Mouse (Mus musculus) hindbrain, embryonic 10.5 days (tissue): ENCODE results near the gene Trim56. TPM values are rescaled to one million over a fixed set of nuclear protein-coding genes. Genes with fewer than 3 reads are reported as not detected.

Source experiments
- DNase-seq: peaks from one replicate; pipeline ENCODE4 v3.0.0-alpha.2; 2017; ENCODE audit warnings: low spot score
- H3K27ac ChIP-seq: fragments of 300-500 bp; sonication (generic); 2 replicates; pipeline ENCODE4 v1.5.1; 2016; ENCODE audit warnings: mild to moderate bottlenecking, moderate library complexity
- H3K27me3 ChIP-seq: fragments of 300-500 bp; sonication (generic); 2 replicates; pipeline ENCODE4 v1.6.1; 2016; ENCODE audit warnings: mild to moderate bottlenecking; ENCODE audit not compliant: poor library complexity, insufficient read depth, severe bottlenecking
- H3K36me3 ChIP-seq: fragments of 300-500 bp; sonication (generic); 2 replicates; pipeline ENCODE4 v1.6.1; 2016; ENCODE audit warnings: mild to moderate bottlenecking, moderate library complexity
- H3K4me1 ChIP-seq: fragments of 300-500 bp; sonication (generic); replicated peaks from 2 replicates; pipeline ENCODE4 v1.6.1; 2016; ENCODE audit warnings: mild to moderate bottlenecking
- H3K4me3 ChIP-seq: fragments of 300-500 bp; sonication (generic); 2 replicates; pipeline ENCODE4 v1.5.1; 2016; ENCODE audit warnings: mild to moderate bottlenecking, moderate library complexity
- H3K9me3 ChIP-seq: fragments of 300-500 bp; sonication (generic); 2 replicates; pipeline ENCODE4 v1.6.1; 2016; ENCODE audit warnings: mild to moderate bottlenecking, moderate library complexity
- WGBS: fragments of 180-500 bp; shearing (Covaris S2); methylation state at CpG from one replicate; pipeline ENCODE4 v1.1.7; 2016; 5-methylcytosine and 5-hydroxymethylcytosine counted together
- polyA plus RNA-seq: library from polyadenylated mRNA; unstranded; fragments of >200 nt; fragmentation: Nextera tagmentation; extraction: Ambion mirVana; gene quantifications from 2 replicates; pipeline ENCODE4 v1.2.1, GENCODE M21; 2016

The Trim56 gene
- polyA plus RNA-seq, 1 experiment from 2014 or later: 5.2 TPM

DNA sequence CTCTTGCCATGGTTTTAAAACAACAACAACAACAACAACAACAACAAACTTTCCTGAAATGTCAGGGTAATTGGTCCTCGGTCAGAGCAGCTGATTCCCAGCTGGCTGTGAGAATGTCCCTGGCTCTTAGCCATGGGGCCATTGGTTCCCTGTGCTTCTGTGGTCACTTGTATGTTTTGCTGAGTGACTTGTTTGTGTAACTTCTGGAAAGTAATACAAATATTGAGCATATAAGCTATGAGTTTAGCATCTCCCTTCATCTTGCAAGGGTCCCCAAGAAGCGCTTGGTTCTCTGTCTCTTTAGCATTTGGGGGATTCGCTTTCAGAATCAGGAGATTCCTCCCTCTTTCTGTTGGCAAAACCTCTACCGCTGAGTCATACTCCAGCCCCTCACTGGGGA is 9.6 kb downstream of the Trim56 start:
- 81% methylated on average over 4 of the region's 4 CpGs for WGBS
- no peak for DNase-seq
- H3K9me3 ChIP-seq: 0 out of 2 replicates have a peak, but pooled peaks cover 5% of the 10 kb centered on the region

DNA sequence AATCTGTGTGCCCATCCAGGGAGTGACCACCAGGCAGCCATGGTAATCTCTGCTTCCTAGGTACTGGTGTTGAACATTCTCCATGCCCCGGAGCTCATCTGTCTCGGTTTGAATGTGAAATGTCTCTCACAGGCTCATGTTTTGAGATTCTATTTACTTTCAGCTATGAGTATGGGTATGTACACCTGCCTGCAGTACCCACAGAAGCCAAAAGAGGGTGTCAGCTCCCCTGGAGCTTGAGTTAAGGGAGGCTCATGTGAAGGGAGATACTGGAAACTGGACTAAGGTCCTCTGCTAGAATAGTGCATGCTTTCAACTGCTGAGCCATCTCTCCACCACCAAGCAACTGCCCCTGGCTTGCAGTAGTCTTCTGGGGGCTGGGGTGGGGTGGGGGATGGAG is 12.0 kb downstream of the Trim56 start:
- DNase-seq: no peak

More for the DNA sequence above, 9.6 kb downstream of the Trim56 start:
- no peak overlapping the region for H3K4me3 ChIP-seq
- H3K36me3 ChIP-seq: peaks cover 2% of the 10 kb centered on the region; the same call in 1 of the 2 replicates
- H3K27me3 ChIP-seq: no peaks in the 10 kb centered on the region
- H3K27ac ChIP-seq: no peak overlapping the region
- peaks cover 16% of the 10 kb centered on the region for H3K4me1 ChIP-seq

DNA sequence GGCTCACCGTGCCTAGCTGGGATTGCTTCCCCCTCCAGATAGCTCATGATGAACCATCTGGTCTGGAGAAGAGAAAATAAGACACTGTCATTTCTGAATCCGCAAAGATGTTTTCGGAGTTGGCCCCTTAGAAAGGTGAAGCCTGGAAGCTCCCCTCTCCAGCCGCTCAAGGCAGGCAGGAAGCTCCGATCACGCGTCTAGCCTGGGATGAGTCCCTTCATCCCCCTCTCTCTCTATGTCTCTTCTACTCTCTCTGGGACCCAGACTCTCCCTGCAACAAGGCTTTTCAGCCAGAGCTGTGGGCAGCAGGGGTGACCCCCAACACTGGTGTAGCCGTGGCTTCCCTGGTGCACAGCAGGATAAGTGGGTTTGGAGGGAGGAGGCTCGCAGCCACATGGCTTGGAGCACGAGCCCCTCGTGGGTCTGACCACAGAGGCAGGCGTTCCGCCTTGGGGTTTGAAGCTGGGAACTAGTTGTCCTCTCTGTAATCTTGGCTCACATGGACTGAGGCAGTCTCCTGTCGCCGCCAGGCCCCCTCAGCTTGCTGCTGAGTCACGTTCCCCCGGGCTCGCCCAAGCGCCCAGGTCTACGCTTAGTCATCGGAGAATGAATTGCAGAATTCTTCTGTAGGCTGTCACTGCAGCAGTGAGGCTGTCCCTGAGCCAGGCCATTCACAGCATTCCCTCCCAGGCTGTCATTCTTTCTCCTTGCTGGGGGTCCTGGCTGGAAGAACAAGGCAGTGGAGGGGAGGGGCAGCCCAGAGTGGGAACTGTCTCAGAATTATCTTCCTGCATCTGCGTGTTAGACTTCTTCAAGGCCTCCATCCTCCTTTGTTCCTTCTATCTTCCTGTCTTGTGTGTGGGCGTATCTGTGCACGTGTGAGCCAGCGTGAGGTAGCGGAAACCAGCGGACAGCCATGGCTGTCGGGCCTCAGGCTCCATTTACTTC is 13.2 kb downstream of the Trim56 start:
- WGBS: 67% methylated on average over 28 of the region's 28 CpGs
- H3K27ac ChIP-seq: peak overlapping the region; percentile 71
- H3K4me3 ChIP-seq: no peak overlapping the region
- H3K9me3 ChIP-seq: no peaks in the 10 kb centered on the region
- no peaks in the 10 kb centered on the region for H3K27me3 ChIP-seq
- H3K4me1 ChIP-seq: peaks cover 16% of the 10 kb centered on the region
- no peak for DNase-seq
- H3K36me3 ChIP-seq: no peaks in the 10 kb centered on the region

More for the DNA sequence above, 12.0 kb downstream of the Trim56 start:
- no peaks in the 10 kb centered on the region for H3K36me3 ChIP-seq
- H3K4me3 ChIP-seq: no peak overlapping the region
- WGBS: 93% methylated on average over 2 of the region's 2 CpGs
- peaks cover 16% of the 10 kb centered on the region for H3K4me1 ChIP-seq
- H3K27me3 ChIP-seq: no peaks in the 10 kb centered on the region
- no peak overlapping the region for H3K27ac ChIP-seq
- H3K9me3 ChIP-seq: no peaks in the 10 kb centered on the region

DNA sequence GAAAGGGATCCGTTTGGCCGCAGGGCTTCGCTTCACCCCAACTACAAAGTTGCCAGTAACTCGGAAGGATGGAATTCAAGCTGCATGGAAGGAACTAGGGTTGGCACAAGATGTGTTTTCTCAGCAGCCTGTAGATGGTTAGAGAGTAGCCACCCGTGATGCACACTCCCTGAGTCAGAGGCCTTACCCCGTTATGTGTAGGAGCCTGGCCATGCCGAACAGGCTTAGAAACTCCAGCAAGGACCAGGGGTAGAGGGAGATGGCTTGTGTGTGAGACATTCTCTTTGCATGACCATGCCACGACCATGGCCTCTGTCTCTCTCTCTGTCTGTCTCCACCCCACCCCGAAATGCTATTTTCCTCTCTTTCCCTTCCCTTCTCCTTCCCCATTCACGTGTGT is 13.9 kb downstream of the Trim56 start:
- H3K27ac ChIP-seq: 0 out of 2 replicates have a peak overlapping the region, but pooled peaks have one; percentile 71
- WGBS: 78% methylated on average over 10 of the region's 10 CpGs
- no peaks in the 10 kb centered on the region for H3K36me3 ChIP-seq
- no peaks in the 10 kb centered on the region for H3K9me3 ChIP-seq
- no peak overlapping the region for H3K4me3 ChIP-seq
- DNase-seq: no peak
- no peaks in the 10 kb centered on the region for H3K27me3 ChIP-seq
- H3K4me1 ChIP-seq: peaks cover 15% of the 10 kb centered on the region

DNA sequence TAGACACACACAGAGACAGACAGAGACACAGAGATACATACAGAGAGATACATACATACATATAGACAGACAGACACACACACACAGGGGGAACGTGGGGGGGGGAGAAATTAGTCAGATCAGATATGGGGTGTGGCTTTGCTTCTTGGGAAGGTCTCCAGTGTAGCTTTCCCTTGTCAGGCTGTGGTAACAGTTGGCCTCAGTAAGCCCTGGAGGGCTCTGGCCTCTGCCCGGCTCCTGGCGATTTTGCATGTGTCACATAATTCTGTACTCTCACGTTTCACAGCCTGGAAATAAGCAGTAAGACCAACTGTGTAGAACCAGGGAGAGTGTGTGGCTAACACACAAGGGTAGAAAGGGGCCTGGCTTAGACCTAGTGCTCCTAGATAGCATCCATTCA is 15.3 kb downstream of the Trim56 start:
- H3K4me3 ChIP-seq: no peak overlapping the region
- no peak for DNase-seq
- no peaks in the 10 kb centered on the region for H3K36me3 ChIP-seq
- WGBS: 66% methylated on average over 4 of the region's 4 CpGs
- no peaks in the 10 kb centered on the region for H3K9me3 ChIP-seq
- H3K27me3 ChIP-seq: no peaks in the 10 kb centered on the region
- peaks cover 12% of the 10 kb centered on the region for H3K4me1 ChIP-seq
- H3K27ac ChIP-seq: no peak overlapping the region

DNA sequence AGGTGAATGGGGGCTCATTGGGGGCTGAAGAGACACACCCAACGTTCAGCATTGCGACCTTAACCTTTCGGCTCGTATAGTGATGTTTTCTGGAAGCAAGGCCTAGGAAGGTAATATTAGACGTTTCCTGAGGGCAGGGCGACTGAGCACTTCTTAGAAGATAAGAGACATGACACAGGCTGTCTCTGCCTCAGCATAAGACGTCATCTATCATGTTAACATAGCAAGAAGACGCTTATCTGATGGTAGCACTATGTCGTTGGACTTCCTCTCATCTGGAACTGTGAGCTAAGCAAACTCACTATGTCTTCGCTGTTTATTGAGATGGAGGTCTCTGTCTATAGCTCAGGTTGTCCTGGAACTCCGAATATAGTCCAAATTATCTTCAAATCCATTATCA is 17.6 kb downstream of the Trim56 start:
- 77% methylated on average over 11 of the region's 11 CpGs for WGBS
- H3K4me1 ChIP-seq: peaks cover 9% of the 10 kb centered on the region

DNA sequence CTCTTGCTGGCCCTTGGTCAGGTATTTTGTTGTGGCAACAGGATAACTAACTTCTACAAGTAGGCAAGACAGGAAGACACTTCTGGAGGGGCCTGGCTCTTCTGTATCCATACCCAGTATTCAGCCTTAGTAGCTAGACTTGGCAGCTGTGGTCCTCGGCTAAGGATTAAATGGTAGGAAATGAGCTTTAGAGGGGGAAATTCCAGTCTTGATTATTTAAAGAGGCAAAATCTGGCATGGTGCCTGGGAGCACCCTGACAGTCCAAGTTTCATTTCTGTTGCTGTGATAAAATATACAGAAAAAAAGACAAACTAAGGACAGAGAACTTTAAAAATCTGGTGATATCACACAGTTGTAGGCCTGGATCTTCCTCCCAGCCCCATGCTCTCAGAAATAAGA is 20.0 kb downstream of the Trim56 start:
- WGBS: 98% methylated on average over 1 of the region's 1 CpGs
- Histone ChIP-seq H3K27ac (no peak overlapping the region), H3K4me1 (no peaks in the 10 kb centered on the region), H3K36me3 (no peaks in the 10 kb centered on the region), H3K4me3 (no peak overlapping the region), H3K27me3 (no peaks in the 10 kb centered on the region), H3K9me3 (no peaks in the 10 kb centered on the region)
- DNase-seq: no peak

More for the DNA sequence above, 17.6 kb downstream of the Trim56 start:
- Histone ChIP-seq H3K36me3 (no peaks in the 10 kb centered on the region), H3K9me3 (no peaks in the 10 kb centered on the region), H3K27me3 (no peaks in the 10 kb centered on the region), H3K4me3 (no peak overlapping the region), H3K27ac (no peak overlapping the region)
- no peak for DNase-seq

DNA sequence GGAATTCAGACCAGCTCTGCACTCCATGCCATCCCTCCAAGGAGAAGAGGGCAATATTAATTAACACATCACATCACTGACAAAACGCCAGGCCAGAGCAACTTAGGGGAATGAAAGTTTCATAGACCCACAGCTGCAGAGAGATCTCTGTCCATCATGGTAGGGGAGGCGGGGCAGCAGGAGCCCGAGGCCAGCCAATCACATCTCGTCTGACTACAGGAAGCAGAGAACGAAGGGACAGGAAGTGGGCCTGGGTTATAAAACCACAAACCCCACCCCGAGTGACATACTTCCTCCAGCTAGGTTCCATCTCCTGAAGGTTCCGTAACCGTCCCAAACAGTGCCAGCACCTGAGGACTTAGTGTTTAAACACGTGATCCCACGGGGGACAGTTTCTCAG is 20.9 kb downstream of the Trim56 start:
- WGBS: 87% methylated on average over 10 of the region's 10 CpGs
- H3K4me1 ChIP-seq: no peaks in the 10 kb centered on the region
- no peak overlapping the region for H3K4me3 ChIP-seq
- H3K27ac ChIP-seq: no peak overlapping the region
- no peak for DNase-seq
- H3K9me3 ChIP-seq: no peaks in the 10 kb centered on the region
- no peaks in the 10 kb centered on the region for H3K27me3 ChIP-seq
- no peaks in the 10 kb centered on the region for H3K36me3 ChIP-seq

DNA sequence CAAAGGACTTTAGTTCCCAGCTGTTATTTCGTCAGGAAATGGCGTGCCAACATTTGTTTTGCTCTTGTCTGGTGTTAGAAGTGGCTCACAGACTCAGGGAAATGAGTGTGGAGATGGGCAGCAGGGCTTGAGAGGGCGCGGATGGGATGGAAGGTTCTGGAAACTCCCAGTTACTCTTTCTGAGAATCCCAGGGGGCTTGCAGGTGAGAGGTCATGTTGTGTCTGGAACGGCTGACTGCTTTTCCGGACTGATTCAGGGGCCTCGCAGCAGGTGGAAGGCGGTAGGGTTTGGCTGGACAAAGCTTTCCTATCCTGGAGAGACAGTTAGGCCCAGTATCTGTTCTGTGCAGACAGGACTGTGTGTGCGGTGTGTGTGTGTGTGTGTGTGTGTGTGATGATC is 22.3 kb downstream of the Trim56 start:
- H3K36me3 ChIP-seq: no peaks in the 10 kb centered on the region
- no peak overlapping the region for H3K4me3 ChIP-seq
- DNase-seq: no peak
- H3K27ac ChIP-seq: no peak overlapping the region
- H3K27me3 ChIP-seq: no peaks in the 10 kb centered on the region
- 0 out of 2 replicates have a peak, but pooled peaks cover 2% of the 10 kb centered on the region for H3K9me3 ChIP-seq
- 76% methylated on average over 9 of the region's 9 CpGs for WGBS
- no peaks in the 10 kb centered on the region for H3K4me1 ChIP-seq

DNA sequence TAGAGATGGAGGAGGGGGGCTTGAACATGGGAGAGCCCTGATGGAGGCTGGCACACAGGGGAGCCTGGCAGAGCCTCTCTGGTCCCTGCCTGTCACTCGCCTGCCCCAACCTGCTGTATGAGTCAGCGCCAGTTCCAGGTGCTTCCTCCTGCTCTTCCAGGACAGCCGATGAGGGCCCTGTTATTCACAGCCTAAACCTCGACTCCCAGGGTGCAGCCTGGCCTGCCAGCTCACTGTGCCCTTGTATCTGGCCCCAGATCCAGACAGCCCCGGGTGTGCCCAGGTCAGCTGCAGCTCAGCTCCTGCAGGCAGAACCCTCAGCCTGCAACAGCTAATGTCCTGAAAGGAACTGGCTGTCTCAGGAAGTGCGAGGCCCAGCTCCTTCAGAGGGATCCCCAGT is 24.4 kb downstream of the Trim56 start:
- no peak overlapping the region for H3K4me3 ChIP-seq
- peaks cover 15% of the 10 kb centered on the region; the same call in 1 of the 2 replicates for H3K9me3 ChIP-seq
- H3K36me3 ChIP-seq: no peaks in the 10 kb centered on the region
- 72% methylated on average over 6 of the region's 6 CpGs for WGBS
- no peaks in the 10 kb centered on the region for H3K27me3 ChIP-seq
- H3K4me1 ChIP-seq: no peaks in the 10 kb centered on the region
- DNase-seq: no peak
- peak overlapping the region; percentile 42; the same call in 1 of the 2 replicates for H3K27ac ChIP-seq

DNA sequence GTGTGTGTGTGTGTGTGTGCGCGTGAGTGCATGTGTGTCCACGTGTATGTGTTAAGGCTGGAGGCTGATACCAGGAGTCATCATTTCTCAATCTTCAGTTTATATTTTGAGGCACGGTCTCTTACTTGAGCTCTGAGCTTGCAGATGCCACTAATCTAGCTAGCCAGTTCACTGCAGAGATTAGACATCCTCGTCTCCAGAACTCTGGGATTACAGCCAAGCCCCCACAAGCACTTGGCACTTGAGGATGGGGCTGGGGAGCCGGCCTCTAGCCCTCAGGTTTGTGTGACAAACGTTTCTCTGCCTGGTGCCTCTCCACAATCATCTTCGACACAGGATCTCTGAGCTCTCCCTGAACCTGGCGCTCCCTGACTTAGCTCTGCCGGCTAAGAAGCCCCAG is 25.1 kb downstream of the Trim56 start:
- WGBS: 83% methylated on average over 10 of the region's 10 CpGs
- no peaks in the 10 kb centered on the region for H3K4me1 ChIP-seq
- no peak for DNase-seq
- peaks cover 15% of the 10 kb centered on the region; the same call in 1 of the 2 replicates for H3K9me3 ChIP-seq
- H3K4me3 ChIP-seq: no peak overlapping the region
- no peak overlapping the region for H3K27ac ChIP-seq
- H3K27me3 ChIP-seq: no peaks in the 10 kb centered on the region
- no peaks in the 10 kb centered on the region for H3K36me3 ChIP-seq

DNA sequence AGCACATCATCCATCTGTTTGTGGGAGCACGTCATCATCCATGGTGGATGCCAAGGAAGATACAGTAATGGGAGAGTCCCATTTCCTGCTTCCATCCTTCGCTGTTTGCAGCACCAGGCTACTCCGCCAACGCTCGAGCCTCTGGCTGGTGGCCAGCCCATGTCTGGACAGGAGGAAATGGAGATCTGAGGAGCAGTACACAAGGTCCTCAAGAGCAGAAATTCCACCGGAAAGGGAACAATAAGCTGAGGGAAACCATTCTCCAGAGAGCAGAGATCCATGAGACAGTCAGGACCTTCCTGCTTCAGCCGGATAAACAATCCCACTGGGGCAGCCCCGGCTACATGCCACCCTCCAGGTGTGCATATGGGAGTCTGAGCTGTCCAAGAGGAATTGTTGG is 28.6 kb downstream of the Trim56 start:
- H3K4me3 ChIP-seq: no peak overlapping the region
- peaks cover 15% of the 10 kb centered on the region; the same call in 1 of the 2 replicates for H3K9me3 ChIP-seq
- no peaks in the 10 kb centered on the region for H3K27me3 ChIP-seq
- no peaks in the 10 kb centered on the region for H3K4me1 ChIP-seq
- no peak overlapping the region for H3K27ac ChIP-seq
- DNase-seq: no peak
- no peaks in the 10 kb centered on the region for H3K36me3 ChIP-seq
- WGBS: 92% methylated on average over 8 of the region's 8 CpGs

DNA sequence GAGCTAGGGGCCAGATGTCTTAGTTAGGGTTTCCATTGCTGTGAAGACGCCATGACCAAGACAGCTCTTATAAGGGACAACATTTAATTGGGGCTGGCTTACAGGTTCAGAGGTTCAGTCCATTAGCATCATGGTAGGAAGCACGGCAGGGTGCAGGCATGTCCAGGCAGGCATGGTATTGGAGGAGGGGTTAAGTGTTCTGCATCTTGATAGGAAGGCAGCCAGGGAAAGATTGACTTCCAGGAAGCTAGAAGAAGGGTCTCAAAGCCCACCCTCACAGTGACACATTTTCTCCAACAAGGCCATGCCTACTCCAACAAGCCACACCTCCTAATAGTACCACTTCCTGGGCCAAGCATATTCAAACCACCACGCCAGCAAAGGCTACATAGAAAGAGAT is 30.3 kb downstream of the Trim56 start:
- Histone ChIP-seq H3K27ac (no peak overlapping the region), H3K9me3 (peaks cover 15% of the 10 kb centered on the region; the same call in 1 of the 2 replicates), H3K4me1 (0 out of 2 replicates have a peak, but pooled peaks cover 2% of the 10 kb centered on the region), H3K27me3 (no peaks in the 10 kb centered on the region), H3K4me3 (no peak overlapping the region), H3K36me3 (no peaks in the 10 kb centered on the region)
- WGBS: 85% methylated on average over 3 of the region's 3 CpGs
- no peak for DNase-seq
